Comparison of ENCODE assay signal across 8 mouse cellular contexts in the genomic region with DNA sequence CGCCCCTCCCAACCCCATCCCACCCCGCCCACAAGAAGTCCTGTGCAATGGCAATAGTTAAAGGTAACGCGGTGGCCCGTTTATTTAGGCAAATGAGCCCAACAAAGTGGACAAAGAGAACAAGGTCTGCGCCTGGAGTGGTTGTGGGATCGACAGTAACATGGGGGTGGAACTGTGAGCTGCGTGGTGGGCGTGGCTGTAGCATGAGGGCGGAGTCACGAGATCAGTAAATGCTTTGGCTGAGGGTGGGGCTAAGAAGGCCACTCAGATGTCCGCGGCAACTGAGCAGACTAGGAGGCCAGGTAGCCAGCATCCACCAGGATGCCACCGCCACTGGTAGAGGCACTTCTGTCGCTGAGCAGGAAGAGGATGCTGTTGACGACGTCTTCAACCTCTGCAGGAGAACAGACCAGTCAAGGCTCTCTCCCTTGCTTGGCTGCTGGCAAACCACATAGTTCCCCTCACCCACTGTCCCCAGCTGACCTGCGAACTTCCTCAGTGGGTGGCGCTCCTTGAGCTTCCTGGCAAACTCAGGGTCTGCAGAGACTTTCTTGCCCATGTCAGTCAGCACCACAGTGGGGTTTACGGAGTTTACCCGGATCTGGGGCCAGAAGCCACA. TPM values are rescaled to one million over a fixed set of nuclear protein-coding genes. Genes with fewer than 3 reads are reported as not detected.
DNase-seq lines count a peak whose midpoint lies in the region; ATAC-seq and TF ChIP-seq lines count a peak whose summit lies in the region.
"Not testable (repeated sequence)": the region's sequence is repeated elsewhere in the genome, so short reads cannot be mapped to it uniquely, and the experiment has no call there.

No protein-coding gene starts in this region.

- H3K27me3 ChIP-seq in G1E (ENCODE audit: insufficient read depth, low read length), result peaks cover 54% of the 10 kb centered on the region
- not testable (repeated sequence) for H3K27me3 ChIP-seq in hindbrain, postnatal 0 days (ENCODE audit: insufficient read depth, low read length); lung, embryonic 16.5 days (ENCODE audit: control insufficient read depth, insufficient read depth, low read depth, low read length); stomach, embryonic 16.5 days (ENCODE audit: control insufficient read depth, insufficient read depth, low read length)

- H3K27ac ChIP-seq in hindbrain, postnatal 0 days; stomach, embryonic 16.5 days (ENCODE audit: low read length): not testable (repeated sequence)
- H3K27ac ChIP-seq in lung, embryonic 16.5 days (ENCODE audit: low read length), result peak overlapping the region; percentile 31; the same call in 1 of the 2 replicates

- H3K4me3 ChIP-seq in G1E (ENCODE audit: low read depth, low read length), result peak overlapping the region; percentile 17; the same call in 1 of the 2 replicates
- not testable (repeated sequence) for H3K4me3 ChIP-seq in hindbrain, postnatal 0 days (ENCODE audit: low read length); lung, embryonic 16.5 days (ENCODE audit: low read length); stomach, embryonic 16.5 days (replicated peaks; ENCODE audit: low read length)

- DNase-seq in G1E (ENCODE audit: low spot score), result not testable (repeated sequence)
- DNase-seq in embryo, embryonic 11 days, result peak; percentile 81
- DNase-seq in hindbrain, postnatal 0 days (ENCODE audit: low spot score), result peak; percentile 48
- peak; percentile 73 to 82 for DNase-seq in kidney, postnatal 4 days

- H3K36me3 ChIP-seq in G1E (replicated peaks), result peaks cover 18% of the 10 kb centered on the region
- not testable (repeated sequence) for H3K36me3 ChIP-seq in hindbrain, postnatal 0 days (ENCODE audit: insufficient read depth, low read length); lung, embryonic 16.5 days (ENCODE audit: control insufficient read depth, insufficient read depth, low read length); stomach, embryonic 16.5 days (ENCODE audit: control insufficient read depth, insufficient read depth, low read length)

- WGBS in hindbrain, postnatal 0 days, result 3% methylated on average over 18 of the region's 21 CpGs
- 4% methylated on average over 18 of the region's 21 CpGs for WGBS in lung, embryonic 16.5 days
- 2% methylated on average over 17 of the region's 21 CpGs for WGBS in stomach, embryonic 16.5 days

- not testable (repeated sequence) for H3K9ac ChIP-seq in hindbrain, postnatal 0 days (replicated peaks; ENCODE audit: low read length)
- 0 out of 2 replicates have a peak overlapping the region, but pooled peaks have one; percentile 20 for H3K9ac ChIP-seq in lung, embryonic 16.5 days (ENCODE audit: low read length)
- H3K9ac ChIP-seq in stomach, embryonic 16.5 days (ENCODE audit: low read length), result 0 out of 2 replicates have a peak overlapping the region, but pooled peaks have one; percentile 4

- H3K4me2 ChIP-seq in hindbrain, postnatal 0 days (ENCODE audit: low read depth, low read length), result not testable (repeated sequence)
- H3K4me2 ChIP-seq in lung, embryonic 16.5 days (ENCODE audit: low read depth, low read length), result peak overlapping the region; percentile 41
- peak overlapping the region; percentile 32 for H3K4me2 ChIP-seq in stomach, embryonic 16.5 days (ENCODE audit: low read depth, low read length)

- not testable (repeated sequence) for H3K9me3 ChIP-seq in G1E (replicated peaks); hindbrain, postnatal 0 days (ENCODE audit: low read length); lung, embryonic 16.5 days (ENCODE audit: control insufficient read depth, low read length); stomach, embryonic 16.5 days (replicated peaks; ENCODE audit: control insufficient read depth, low read length)

- not testable (repeated sequence) for ATAC-seq in G1E (ENCODE audit: extremely low read depth, insufficient number of reproducible peaks, low FRiP score, poor library complexity, severe bottlenecking); hindbrain, postnatal 0 days
- peak; percentile 70 for ATAC-seq in granulocyte monocyte progenitor cell, adult 5-6 weeks (replicated peaks; ENCODE audit: poor library complexity, severe bottlenecking)
- ATAC-seq in lung, embryonic 16.5 days (ENCODE audit: low read depth), result 0 out of 2 replicates have a peak, but pooled peaks have one; percentile 39
- ATAC-seq in monocyte, adult 5-6 weeks (replicated peaks; ENCODE audit: insufficient number of reproducible peaks, low FRiP score, low TSS enrichment, poor library complexity, severe bottlenecking), result peak; percentile 65
- peak; percentile 30 for ATAC-seq in stomach, embryonic 16.5 days (ENCODE audit: insufficient read depth, low FRiP score)

- not testable (repeated sequence) for TF ChIP-seq CTCF in G1E (IDR thresholded peaks at IDR 0.05; ENCODE audit: low read depth, low read length); hindbrain, postnatal 0 days (IDR thresholded peaks at IDR 0.05; ENCODE audit: low read depth)

- H3K4me1 ChIP-seq in G1E (ENCODE audit: insufficient read depth, low read depth, low read length), result peaks cover 22% of the 10 kb centered on the region
- not testable (repeated sequence) for H3K4me1 ChIP-seq in hindbrain, postnatal 0 days (ENCODE audit: insufficient read depth, low read length); stomach, embryonic 16.5 days (ENCODE audit: control insufficient read depth, insufficient read depth, low read length)
- H3K4me1 ChIP-seq in lung, embryonic 16.5 days (replicated peaks; ENCODE audit: control insufficient read depth, insufficient read depth, low read length), result peaks cover 25% of the 10 kb centered on the region

RNA-seq across cellular contexts. Expression of a gene that starts 2.4 kb away (rescaled TPM):
- total RNA-seq in G1E (2014; fragmentation: Nextera tagmentation), result not detected in 2 replicates
- not detected in 2 replicates for total RNA-seq in G1E (2017)
- polyA plus RNA-seq in G1E (2012), result not detected in 2 replicates
- total RNA-seq in granulocyte monocyte progenitor cell, adult 5-6 weeks (2014; fragmentation: Nextera tagmentation), result not detected in 2 replicates
- total RNA-seq in granulocyte monocyte progenitor cell, adult 5-6 weeks (2017), result not detected in 2 replicates
- total RNA-seq in hindbrain, postnatal 0 days (2014; rRNA removed), result 4.7 and 6.1 TPM in 2 replicates
- 3.5 and 4.0 TPM in 2 replicates for polyA plus RNA-seq in hindbrain, postnatal 0 days (2015; fragmentation: Nextera tagmentation; extraction: Ambion mirVana)
- polyA plus RNA-seq in lung, embryonic 16.5 days (2015; fragmentation: Nextera tagmentation; extraction: Ambion mirVana), result 194 and 348 TPM in 2 replicates
- 2.0 TPM in 1 of 3 replicates, not detected in the others for total RNA-seq in monocyte, adult 5-6 weeks (2017)
- polyA plus RNA-seq in stomach, embryonic 16.5 days (2015; fragmentation: Nextera tagmentation; extraction: Ambion mirVana), result 112 and 150 TPM in 2 replicates

RNA-seq across cellular contexts. Expression of a gene that starts 2.5 kb away (rescaled TPM):
- total RNA-seq in G1E (2014; fragmentation: Nextera tagmentation), result 16.6 and 37.5 TPM in 2 replicates
- total RNA-seq in G1E (2017), result 13.1 and 18.4 TPM in 2 replicates
- 21.0 and 24.2 TPM in 2 replicates for polyA plus RNA-seq in G1E (2012)
- 15.9 and 24.1 TPM in 2 replicates for total RNA-seq in granulocyte monocyte progenitor cell, adult 5-6 weeks (2014; fragmentation: Nextera tagmentation)
- total RNA-seq in granulocyte monocyte progenitor cell, adult 5-6 weeks (2017), result 14.5 and 18.6 TPM in 2 replicates
- total RNA-seq in hindbrain, postnatal 0 days (2014; rRNA removed), result 16.1 and 17.6 TPM in 2 replicates
- polyA plus RNA-seq in hindbrain, postnatal 0 days (2015; fragmentation: Nextera tagmentation; extraction: Ambion mirVana), result 20.2 and 21.3 TPM in 2 replicates
- 69.5 and 92.2 TPM in 2 replicates for polyA plus RNA-seq in lung, embryonic 16.5 days (2015; fragmentation: Nextera tagmentation; extraction: Ambion mirVana)
- 14.8 to 32.2 TPM (median 23.8 TPM) in 3 replicates for total RNA-seq in monocyte, adult 5-6 weeks (2017)
- polyA plus RNA-seq in stomach, embryonic 16.5 days (2015; fragmentation: Nextera tagmentation; extraction: Ambion mirVana), result 43.0 and 46.0 TPM in 2 replicates

RNA-seq across cellular contexts. Expression of a gene that starts 8.3 kb away (rescaled TPM):
- total RNA-seq in G1E (2014; fragmentation: Nextera tagmentation), result 2.1 TPM in 1 of 2 replicates, not detected in the other
- 0.66 and 0.81 TPM in 2 replicates for total RNA-seq in G1E (2017)
- polyA plus RNA-seq in G1E (2012), result 1.3 and 2.6 TPM in 2 replicates
- total RNA-seq in granulocyte monocyte progenitor cell, adult 5-6 weeks (2014; fragmentation: Nextera tagmentation), result 2.1 and 5.1 TPM in 2 replicates
- total RNA-seq in granulocyte monocyte progenitor cell, adult 5-6 weeks (2017), result 1.1 TPM in 2 replicates
- 669 and 698 TPM in 2 replicates for total RNA-seq in hindbrain, postnatal 0 days (2014; rRNA removed)
- polyA plus RNA-seq in hindbrain, postnatal 0 days (2015; fragmentation: Nextera tagmentation; extraction: Ambion mirVana), result 593 and 639 TPM in 2 replicates
- polyA plus RNA-seq in lung, embryonic 16.5 days (2015; fragmentation: Nextera tagmentation; extraction: Ambion mirVana), result 53.5 and 54.2 TPM in 2 replicates
- total RNA-seq in monocyte, adult 5-6 weeks (2017), result 7.1 to 9.7 TPM in 2 of 3 replicates, not detected in the other
- 34.6 and 35.3 TPM in 2 replicates for polyA plus RNA-seq in stomach, embryonic 16.5 days (2015; fragmentation: Nextera tagmentation; extraction: Ambion mirVana)

RNA-seq across cellular contexts. Expression of a gene that starts 15.8 kb away (rescaled TPM):
- total RNA-seq in G1E (2014; fragmentation: Nextera tagmentation) (6.4 and 12.1 TPM in 2 replicates), G1E (2017) (20.0 and 22.2 TPM in 2 replicates)
- 23.3 and 25.4 TPM in 2 replicates for polyA plus RNA-seq in G1E (2012)
- total RNA-seq in granulocyte monocyte progenitor cell, adult 5-6 weeks (2014; fragmentation: Nextera tagmentation), result 16.7 and 35.0 TPM in 2 replicates
- 30.6 and 46.2 TPM in 2 replicates for total RNA-seq in granulocyte monocyte progenitor cell, adult 5-6 weeks (2017)
- 35.4 and 49.1 TPM in 2 replicates for total RNA-seq in hindbrain, postnatal 0 days (2014; rRNA removed)
- 41.7 and 44.3 TPM in 2 replicates for polyA plus RNA-seq in hindbrain, postnatal 0 days (2015; fragmentation: Nextera tagmentation; extraction: Ambion mirVana)
- polyA plus RNA-seq in lung, embryonic 16.5 days (2015; fragmentation: Nextera tagmentation; extraction: Ambion mirVana), result 58.2 and 63.9 TPM in 2 replicates
- 39.7 to 45.3 TPM (median 41.0 TPM) in 3 replicates for total RNA-seq in monocyte, adult 5-6 weeks (2017)
- 59.1 and 62.9 TPM in 2 replicates for polyA plus RNA-seq in stomach, embryonic 16.5 days (2015; fragmentation: Nextera tagmentation; extraction: Ambion mirVana)

RNA-seq across cellular contexts. Expression of a gene that starts 16.0 kb away (rescaled TPM):
- total RNA-seq in G1E (2014; fragmentation: Nextera tagmentation) (250 and 284 TPM in 2 replicates), G1E (2017) (67.2 and 81.2 TPM in 2 replicates)
- 60.9 and 158 TPM in 2 replicates for polyA plus RNA-seq in G1E (2012)
- 99.2 and 129 TPM in 2 replicates for total RNA-seq in granulocyte monocyte progenitor cell, adult 5-6 weeks (2014; fragmentation: Nextera tagmentation)
- 110 and 151 TPM in 2 replicates for total RNA-seq in granulocyte monocyte progenitor cell, adult 5-6 weeks (2017)
- total RNA-seq in hindbrain, postnatal 0 days (2014; rRNA removed), result 57.6 and 78.6 TPM in 2 replicates
- 99.7 and 100 TPM in 2 replicates for polyA plus RNA-seq in hindbrain, postnatal 0 days (2015; fragmentation: Nextera tagmentation; extraction: Ambion mirVana)
- 156 and 170 TPM in 2 replicates for polyA plus RNA-seq in lung, embryonic 16.5 days (2015; fragmentation: Nextera tagmentation; extraction: Ambion mirVana)
- total RNA-seq in monocyte, adult 5-6 weeks (2017), result 27.0 to 58.3 TPM (median 41.9 TPM) in 3 replicates
- 138 and 153 TPM in 2 replicates for polyA plus RNA-seq in stomach, embryonic 16.5 days (2015; fragmentation: Nextera tagmentation; extraction: Ambion mirVana)

Comparison
In these comparisons a context has a peak if more than half of its experiments do, and no peak if none do; other contexts are left out.
1. RNA of a gene that starts 8.3 kb away (total RNA-seq): 669 to 698 TPM in hindbrain, postnatal 0 days; 7.1 to 9.7 TPM in monocyte, adult 5-6 weeks, 0.66 to 2.1 TPM in G1E and 1.1 to 5.1 TPM in granulocyte monocyte progenitor cell, adult 5-6 weeks; every median in the first group is over 10 times any median in the second.